Mouse (Mus musculus) CH12F3 (cell line): ENCODE measurements around the gene Dera.

Experiments
- in situ Hi-C: fragments of 300-500 bp; cut with MboI; formaldehyde crosslinking; loops from 2 replicates; pipeline ENCODE4 v1.14.3; 2020; ENCODE audit warnings: low sequenced_read_pairs

Dera gene

DNA sequence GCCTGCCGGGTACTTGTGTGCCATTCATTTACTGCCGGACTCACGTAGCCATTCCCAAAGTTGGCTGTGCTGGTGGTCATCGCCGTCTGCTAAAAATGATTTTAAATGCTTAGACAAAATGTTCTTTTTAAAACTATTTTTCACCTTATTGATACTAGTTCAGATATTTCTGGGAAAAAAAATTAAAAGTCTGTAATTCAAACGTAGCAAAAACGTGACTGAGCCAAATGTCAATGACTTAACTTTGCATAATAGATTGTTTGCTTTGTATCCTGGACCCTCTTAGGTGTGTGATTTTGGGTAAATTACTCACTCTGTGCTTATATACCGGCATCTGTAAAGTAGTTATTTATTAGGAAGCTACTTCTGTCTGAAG lies 499 bp downstream of the Dera start:
- in situ Hi-C loops, result no loop called here

DNA sequence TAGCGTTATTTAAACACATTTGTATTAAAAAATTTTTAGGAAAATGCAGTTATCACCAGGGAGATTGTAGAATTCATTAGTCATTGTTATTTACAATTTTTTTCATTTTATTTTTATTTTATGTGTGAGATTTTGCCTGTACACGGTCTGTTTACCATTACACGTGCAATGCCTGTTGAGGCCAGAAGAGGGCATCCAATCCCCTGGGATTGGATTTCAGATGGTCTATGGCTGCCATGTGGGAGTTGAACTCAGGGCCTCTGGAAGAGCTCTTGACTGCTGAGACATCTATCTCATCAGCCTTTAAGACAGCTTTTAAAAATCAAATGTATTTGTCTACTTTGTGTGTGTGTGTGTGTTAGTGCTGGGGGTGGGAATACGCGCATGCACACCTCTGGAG lies 2.0 kb downstream of the Dera start:
- in situ Hi-C loops, result no loop called here

DNA sequence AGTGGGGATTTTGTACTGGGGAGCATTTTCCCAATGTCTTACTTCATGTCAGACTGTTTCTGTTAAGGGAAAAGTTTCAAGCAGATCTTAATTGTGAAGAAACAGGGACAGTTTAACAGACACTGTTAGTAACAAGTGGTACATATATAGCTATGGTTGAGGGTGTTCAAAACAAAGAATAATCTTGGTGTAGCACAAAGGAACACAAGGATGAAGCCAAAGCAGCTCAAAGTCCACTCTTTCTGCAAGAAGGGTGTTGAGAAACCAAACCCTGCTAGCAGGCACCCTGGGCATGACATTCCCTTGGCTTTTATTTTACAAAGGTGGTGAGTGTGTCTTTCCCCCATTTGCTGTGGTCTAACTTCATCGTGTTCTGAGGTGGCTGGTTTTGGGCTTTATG lies 3.5 kb downstream of the Dera start:
- in situ Hi-C loops, result no loop called here

DNA sequence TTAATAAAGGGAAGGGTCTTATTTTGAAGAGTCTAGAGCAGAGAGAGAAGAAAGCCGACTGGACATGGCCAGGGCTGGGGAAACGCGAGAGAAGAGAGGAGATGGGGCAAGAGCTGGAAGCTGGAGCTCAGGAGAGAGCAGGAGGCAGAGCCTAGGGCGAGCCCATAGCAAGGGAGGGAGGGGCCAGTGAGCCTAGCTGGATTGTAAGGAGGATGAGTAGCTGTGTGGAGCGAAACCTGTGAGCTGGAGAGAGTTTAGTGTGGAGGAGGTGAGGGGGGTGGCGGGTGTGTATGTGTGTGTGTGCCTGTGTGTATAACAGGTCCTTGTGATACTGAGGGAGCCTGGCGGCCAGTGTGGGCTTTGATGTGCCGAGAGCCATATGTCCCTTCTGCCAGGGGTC lies 5.3 kb downstream of the Dera start:
- in situ Hi-C loops, result no loop called here

DNA sequence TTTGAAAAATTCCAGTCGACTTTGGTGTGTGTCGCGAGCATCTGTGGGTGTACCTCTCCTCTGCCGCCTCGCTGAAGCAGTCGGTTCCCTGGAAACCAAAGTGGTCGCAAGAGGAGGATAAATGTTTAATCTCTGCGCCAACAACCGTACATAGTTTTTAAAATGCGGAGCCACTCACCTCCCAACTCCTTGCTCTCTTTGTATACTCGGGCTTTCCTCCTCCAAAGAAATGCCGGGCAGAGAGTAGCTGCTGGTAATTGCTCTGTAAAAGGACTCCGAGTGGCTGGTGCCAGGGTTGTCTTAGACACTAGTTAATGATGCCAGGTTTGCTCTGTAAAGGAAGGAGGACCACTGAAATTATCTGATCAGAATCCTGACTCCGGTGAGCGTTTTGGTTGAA lies 6.6 kb downstream of the Dera start:
- in situ Hi-C loops, result no loop called here

DNA sequence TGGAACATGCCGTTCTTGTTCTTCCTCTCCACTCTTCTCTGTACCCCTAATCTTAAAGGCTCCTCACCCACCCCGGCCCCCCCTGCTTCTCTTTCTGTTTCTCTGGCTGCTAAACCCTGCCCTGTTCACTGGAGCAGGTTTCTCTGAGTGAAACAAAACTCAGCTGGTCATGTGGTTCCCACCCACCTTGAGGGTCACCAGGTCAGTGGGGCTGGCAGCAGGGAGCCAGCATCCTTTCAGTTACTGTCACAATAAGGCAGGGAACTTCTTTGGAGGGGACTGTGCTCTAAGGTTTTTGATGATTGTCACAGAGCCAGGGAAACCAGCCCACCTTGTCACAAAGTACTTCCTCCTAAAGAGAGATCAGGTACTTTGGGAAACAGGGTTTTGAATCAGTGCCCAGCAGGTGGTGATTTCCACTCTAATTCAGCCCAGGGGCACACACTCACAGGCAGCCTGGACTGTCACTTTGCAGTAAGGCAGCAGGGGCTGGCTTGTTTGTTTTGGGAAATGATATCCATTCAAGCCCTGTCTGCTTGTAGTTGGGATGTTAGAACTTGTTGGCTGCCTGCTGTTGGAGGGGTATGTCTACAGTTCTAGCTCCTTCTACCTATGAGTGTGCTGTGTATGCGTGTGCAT lies 10.3 kb downstream of the Dera start:
- in situ Hi-C loops, result no loop called here

DNA sequence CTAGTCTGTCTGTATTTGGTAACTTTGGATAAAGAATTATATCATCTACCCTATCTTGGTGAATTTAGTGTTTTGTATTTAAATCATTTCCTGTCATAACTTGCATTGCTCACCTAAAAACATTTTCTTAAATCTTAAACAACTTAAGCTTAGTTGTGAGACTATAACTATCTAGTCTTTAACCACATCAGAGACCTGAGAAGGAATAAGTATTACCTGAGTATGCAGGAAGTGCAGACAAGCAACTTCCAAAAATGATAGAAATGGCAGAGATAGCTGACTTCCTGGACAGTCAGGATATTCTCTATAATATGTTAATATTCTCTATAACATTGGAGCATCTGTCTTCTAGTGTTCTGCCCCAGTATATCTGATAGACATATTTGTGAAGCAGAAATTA lies 11.8 kb downstream of the Dera start:
- in situ Hi-C loops, result no loop called here

DNA sequence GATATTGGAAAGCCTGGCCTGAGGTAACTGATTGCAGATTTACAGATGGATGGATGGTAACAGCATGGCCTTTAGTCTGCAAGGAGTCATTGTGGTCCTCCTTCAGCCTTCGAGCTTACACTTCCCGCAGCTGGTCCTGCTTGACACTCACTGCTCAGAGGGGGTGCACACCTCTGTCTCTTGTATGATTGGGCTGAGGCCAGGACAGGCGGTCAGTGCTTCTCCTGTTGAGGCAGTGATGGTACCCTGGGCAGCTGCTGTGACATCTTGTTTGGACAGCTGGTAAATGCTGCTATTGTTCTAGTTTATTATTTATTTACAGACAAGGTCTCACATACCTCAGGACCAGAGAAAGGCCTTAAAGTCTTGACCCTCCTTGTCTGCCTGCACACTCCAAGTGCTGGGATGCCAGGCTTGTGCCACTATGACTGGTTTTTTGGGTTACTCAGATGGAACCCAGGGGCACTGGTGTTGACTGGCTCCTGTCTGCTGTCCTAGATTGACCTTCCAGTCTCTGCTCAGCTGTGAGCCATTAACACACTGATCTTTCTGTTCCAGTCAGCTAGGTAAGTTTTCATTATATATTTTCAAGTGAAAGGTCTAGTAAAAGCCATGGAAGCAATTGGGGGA lies 17.4 kb downstream of the Dera start:
- in situ Hi-C loops, result no loop called here

DNA sequence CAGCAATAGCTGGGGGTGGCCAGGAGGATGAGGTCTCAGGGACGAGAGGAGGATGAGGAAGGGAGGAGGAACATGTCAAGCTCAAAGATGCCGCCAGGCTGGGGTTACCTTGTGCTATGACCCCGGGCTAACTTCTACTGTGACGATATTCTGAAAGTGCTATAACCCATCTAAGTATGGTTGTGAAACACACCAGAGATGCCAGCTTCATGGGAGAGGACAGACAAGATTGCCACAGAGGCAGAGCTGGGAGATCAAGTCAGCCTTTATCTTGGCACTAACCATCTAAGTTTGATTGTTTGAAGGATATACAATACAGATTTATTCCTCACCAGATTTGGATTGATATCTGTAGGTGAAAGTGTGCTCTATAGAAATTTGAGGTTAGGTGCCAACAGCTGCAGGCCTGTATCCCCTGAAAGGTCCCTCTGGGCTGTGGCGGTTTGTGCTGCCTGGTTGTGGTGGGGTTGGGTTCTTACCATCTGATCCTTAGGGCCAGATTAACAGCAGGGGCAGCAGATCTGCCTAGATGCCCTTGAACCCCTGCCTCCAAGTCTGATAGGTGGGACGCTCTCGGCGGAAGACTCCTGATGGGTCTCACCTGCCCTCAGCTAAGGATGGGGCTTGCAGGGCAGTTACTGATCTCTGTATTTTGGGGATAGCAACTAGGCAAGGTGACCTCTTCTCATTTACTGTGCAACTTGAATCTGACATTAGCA lies 18.7 kb downstream of the Dera start:
- in situ Hi-C loops, result no loop called here

DNA sequence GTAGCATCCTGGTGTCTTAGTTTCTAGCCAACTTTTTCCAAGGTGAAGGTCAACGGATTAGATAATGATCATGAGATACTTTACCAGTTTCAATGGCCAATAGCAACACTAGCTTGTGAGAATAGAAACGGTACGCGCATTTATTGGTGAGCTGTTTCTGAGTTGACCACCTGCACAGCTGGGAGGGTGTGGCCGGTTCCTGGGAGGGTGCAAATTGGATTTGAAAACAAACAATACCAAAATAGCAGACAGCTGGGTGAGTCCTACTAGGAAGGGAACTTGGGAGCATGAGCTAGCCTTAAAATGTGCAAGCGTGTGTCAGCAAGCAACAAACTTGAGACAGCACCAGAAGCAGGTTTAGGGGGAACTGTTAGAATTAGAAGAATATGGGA lies 19.3 kb downstream of the Dera start:
- in situ Hi-C loops, result no loop called here

DNA sequence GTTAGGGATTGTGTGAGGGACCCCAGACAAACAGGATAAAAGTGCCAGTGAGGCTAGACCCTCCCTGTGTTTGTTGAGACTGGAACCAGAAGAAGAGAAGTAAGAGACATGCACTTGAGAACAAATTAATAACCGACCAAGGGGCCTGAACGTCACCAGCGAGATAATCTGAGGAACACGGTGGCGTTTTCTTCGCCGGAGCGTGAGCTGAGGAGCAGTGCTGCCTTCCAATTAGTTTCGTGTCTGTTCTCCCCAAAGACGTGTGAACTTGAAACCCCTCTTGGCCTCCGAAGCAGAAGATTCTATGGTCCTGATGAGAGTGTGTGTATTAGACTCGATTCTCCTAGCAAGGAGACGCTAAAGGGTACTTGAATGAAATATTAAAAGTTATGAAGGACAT lies 19.8 kb downstream of the Dera start:
- in situ Hi-C loops, result no loop called here

DNA sequence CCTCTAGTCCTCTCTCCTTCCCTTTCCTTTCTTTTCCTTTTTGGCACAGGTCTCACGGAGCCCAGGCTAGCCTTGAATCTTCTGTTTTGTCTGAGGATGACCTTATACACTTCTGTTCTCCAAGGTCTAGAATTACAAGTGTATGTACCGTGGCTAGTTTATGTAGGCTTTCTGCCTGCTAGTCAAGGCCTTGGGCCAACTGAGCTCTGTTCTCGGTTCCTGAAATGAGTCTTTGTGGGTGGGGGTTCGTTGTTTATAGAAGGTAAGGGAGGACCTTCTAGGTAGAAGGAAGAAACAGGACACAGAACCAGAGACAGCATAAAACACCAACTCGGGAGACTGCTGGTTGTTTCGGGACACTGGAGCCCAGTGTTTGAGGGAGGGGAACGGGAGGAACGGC lies 20.8 kb downstream of the Dera start:
- in situ Hi-C loops, result no loop called here

DNA sequence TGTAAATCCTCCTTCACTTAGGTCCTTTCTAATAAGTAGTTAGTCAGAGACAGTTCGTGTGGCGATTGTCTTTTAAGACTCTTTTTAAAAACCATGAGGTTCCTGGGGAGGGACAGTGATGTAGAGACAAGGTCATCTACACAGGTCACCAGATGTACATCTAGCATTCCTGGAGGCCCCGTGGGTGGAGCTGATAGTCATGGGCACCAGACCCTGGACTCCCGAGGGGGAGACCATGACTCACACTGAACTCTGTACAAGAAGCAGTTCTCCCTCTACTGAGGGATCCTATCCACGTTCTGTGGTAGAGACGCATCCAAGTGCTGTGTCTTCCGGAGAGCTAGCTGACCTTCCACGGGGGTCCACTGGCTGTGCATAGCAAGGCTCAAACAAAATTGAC lies 22.6 kb downstream of the Dera start:
- in situ Hi-C loops, result no loop called here

DNA sequence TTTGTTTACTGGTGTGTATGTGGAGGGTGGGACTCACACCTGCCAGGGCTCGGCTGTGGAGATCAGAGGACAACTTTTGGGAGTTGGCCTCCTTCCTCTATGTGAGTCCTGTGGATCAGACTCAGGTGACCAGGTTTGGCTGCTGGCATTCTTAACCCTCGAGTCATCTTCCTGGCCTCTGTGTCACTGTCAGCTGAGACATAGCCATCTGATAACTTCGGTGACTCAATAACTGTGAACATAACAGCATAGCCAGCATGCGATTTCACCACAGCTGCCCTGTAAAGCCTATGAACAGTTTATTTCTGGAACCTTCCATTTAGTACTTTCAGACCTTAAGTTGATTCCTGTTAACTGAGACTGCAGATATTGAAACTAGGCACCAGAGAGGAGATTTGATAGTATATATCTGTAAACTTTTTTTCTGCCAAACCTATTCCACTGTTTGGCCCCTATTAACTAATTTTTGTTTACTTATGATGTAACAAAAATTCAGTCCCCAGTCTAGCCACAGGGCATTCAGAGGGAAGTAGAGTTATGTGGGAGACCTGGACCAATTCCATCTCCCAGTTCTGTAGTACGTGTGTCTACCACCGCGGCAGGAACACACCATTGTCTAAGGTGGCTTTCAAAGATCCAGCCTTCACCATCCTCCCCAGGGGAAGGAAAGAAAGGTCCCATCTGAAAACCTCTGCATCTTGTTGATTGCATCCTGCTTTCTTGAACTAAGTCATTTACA lies 29.7 kb downstream of the Dera start:
- in situ Hi-C loops, result no loop called here

DNA sequence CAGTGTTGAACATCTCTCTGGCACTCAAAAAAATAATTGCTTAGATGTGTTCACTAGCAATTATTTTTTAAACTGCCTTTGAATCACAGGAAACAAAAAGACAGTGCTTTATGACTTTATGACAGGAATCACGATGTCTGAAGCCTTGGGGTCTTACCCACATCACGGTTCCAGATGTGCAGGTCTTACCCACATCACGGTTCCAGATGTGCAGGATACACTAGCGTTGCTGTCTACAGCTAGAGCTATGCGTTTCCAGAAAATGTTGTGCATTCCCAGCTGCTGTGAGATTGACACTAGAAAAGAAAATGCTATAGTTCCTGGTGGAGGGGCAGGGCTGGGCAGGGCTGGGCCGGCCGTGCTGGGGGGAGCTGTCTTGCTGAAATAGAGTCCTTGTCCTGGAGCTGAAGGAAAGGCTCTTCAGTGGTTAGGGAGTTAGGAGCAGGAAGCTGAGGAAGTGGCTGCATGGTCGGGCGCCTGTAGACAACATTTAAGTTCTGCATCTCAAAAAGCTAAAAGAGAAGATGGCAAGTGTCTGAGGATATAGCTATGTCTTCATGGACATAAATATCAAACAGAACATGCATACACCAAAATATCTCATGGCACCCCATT lies 34.7 kb downstream of the Dera start:
- in situ Hi-C loops, result no loop called here

DNA sequence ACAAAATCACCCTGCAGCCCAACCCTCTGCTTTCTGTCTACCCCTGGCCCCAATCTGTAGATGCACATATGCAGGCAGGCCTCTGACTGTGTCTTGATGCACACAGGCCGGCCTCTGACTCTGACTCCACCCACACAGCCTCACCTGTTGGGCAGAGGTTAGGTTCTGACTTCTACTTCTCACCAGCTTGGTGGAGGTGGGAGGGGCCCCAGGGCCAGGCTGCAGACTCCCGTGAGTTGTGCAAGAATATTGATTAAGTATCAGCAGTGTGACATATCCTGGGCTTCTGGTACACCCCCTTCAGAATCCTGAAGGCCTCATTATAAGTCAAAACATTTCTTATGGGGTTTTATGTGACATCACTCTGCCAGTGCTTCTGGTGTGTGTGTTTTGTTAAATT lies 35.3 kb downstream of the Dera start:
- in situ Hi-C loops, result no loop called here

DNA sequence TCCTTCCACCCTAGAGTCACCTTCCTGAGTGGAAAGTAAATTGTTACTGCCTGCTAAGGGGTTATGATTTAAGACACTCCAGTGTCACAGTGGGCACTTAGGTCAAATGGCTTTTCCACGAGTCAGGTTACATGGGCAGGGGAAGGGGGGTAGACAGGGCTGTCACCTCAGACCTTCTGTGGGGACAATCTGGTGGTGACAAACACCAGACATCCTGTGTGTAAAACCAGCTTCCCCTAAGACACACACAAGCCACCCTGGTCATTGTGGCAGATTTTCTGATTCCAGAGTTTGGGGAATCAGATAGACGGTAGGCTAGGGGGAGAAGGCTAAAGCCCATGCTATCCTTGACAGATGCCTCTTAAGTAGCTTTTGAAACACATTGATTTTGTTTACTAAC lies 41.1 kb downstream of the Dera start:
- in situ Hi-C loops, result no loop called here

DNA sequence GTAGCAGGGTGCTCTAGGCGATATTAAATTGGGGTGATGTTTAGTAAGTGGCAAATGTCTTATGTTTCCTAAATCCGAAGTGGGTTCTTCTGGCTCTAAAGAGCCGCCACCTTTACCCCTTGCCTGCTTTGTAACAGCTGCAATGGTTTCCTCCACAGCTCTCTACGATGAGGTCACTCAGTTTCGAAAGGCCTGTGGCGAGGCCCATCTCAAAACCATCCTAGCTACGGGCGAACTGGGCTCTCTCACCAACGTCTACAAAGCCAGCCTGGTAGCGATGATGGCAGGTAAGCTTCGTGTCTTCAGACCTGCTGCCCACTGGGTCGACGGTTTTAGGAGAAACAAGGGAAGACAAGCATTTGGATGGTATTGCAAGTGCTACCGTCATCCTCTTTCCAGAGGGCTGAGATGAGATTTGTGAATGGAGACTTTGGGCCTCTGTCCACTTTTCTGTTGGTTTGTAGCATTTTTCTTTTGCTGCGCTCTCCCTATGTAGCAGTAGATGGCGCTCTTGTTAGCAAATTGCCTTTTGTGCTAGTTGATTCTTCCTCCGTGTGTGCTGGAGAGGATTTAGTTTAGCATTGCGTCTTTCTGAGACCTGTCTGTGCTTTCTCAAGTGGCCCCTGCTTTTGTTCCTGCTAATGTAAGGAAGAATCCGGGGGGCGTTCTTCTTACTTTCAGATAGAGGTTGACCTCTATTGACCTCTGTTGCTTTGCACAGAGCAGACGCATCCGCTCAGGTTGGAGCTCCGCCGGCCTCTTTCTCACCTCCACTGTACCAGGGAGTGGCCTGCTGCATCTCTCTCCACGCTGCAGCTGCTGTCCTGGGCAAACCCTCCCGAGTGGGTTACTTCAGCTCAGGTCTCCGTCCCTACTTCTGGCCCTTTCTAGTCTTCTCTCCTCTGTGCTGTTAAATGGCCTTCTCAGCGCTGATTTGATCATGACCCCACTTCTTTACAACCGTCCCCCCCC lies 42.5 kb downstream of the Dera start:
- in situ Hi-C loops, result no loop called here

DNA sequence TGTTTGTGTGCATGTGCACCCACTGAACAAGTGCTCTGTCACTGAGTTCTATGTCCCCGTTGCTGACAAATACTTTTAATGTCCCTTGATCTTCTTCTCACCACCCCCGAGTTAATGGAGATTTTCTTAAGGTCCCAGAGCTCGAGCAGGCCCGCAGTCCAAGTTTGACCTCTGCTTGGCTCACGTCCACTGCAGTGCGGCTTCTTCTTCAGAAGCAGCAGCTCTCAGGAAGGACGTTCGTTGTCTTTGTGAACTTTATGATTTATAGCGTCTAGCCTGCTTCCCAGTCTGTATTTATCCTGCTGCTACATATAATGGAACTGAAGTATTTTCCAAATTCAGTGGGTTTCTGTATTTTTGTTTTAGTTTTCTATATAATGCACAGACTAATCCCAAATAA lies 44.9 kb downstream of the Dera start:
- in situ Hi-C loops, result no loop called here

DNA sequence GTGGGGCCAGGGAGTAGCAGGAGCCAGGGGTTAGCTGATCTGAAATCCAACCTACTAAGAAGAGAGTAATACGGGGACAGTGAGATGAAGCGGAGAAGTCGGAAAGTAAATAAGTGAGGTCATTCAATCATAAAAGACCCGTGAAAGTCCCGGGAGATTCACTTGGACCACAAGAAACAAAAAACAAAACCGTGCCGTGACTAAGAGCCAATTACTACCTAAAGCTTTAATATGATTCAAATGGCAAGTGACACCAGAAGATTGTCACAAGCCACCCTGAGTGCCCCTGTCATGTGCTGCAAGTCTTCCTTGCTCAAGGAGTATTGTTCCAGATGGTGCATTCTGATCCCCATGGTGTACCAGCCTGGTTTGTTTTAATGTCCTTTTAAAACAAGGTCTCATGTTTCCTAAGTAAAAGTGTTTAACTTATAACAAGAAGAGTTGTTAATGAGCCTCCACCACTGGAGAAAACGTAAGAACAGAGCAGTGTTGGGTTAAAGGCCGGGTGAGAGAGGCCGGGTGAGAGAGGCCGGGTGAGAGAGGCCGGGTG lies 49.2 kb downstream of the Dera start:
- in situ Hi-C loops, result no loop called here
